Mouse (Mus musculus): ENCODE results near the gene Cwc25.

Cwc25 gene

DNA sequence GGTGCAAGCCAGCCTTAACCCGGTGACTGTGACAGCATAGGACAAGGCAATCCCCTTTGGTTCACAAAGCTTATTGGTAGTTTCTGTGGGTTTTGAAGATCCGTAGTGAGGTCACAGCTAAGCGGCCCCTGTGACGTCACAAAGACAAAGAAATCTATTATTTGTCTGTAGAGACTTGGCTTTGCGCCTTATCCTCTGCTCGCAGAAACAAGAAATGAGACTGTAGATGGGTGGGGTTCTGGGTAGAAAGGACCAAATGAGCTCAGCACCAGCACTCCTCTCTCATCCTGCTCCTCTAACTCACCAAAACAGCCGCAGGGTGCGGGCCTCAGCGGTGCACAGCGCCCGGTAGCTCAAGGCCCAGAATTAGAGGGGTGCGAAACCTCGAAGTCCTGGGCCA lies 8.8 kb upstream of the Cwc25 start:
- 69% methylated on average over 13 of the region's 13 CpGs for WGBS

DNA sequence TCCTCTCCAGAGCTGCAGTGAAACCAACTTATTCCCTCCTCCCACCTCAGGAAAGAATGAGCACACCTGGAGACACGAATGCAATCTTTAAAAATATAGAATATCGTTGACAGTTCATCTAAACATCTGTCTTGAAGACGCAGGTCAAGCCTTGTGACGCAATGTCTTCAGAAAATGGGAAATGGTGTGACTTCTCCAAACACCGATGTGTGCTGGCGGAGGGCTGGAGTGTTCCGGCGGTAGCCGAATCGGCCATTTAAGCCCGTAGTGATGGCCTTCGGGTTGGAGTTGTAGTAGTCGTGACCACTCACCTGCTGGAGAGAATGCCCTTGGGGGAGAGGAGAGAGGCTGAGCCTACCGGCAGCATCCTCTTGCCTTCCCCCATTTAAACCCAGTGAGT lies 5.1 kb upstream of the Cwc25 start:
- WGBS: 79% methylated on average over 14 of the region's 14 CpGs

DNA sequence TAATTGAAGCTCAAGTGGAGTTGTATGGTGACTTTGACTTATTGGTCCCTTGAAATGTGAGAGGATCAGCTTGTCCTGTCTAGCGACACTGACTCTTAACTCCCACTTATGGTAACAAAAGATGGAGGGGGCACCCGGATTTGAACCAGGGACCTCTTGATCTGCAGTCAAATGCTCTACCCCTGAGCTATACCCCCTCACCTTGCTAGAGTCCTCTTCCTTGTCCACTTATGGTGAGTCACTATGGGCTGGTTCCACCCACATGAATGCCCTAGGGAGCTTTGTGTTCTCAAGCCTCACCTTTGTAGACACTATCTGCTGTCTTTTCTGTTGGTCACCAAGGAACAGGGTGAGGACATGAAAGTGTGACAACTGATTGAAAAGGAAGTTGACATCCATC lies 3.3 kb upstream of the Cwc25 start:
- WGBS: 41% methylated on average over 2 of the region's 2 CpGs

DNA sequence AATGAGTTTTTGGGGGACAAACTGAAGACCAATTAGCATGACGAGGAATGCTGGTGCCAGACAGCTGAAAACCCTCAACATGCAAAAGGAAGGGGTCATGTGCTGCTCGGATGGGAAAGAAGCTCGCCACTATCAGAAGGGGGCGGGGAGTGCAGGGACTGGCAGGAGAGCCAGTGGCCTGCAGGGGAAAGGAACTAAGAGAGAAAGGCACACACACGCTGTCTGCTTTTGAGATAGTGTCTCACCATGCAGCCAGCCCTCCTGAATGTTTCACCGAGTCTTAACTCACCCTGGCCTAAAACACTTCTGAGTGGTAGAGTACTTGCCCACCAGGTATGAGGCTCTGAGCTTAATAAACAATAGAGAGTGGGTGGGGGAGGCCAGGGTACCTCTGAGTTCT lies 7.4 kb downstream of the Cwc25 start:
- 81% methylated on average over 6 of the region's 6 CpGs for WGBS

DNA sequence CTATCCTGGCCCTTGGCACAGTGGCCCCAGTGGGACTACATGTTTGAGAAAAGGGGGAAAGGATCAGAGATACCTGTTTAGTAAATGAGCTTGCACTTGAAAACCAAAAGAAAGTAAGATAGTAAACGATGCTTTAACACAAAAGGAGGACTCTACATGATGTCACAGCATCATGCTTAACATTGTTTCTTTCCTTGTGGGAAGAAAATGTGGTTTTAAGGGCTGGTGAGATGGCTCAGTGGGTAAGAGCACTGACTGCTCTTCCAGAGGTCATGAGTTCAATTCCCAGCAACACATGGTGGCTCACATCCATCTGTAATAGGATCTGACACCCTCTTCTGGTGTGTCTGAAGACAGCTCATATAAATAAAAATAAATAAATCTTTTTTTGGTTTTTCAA lies 8.2 kb downstream of the Cwc25 start:
- WGBS: 94% methylated on average over 1 of the region's 1 CpGs

DNA sequence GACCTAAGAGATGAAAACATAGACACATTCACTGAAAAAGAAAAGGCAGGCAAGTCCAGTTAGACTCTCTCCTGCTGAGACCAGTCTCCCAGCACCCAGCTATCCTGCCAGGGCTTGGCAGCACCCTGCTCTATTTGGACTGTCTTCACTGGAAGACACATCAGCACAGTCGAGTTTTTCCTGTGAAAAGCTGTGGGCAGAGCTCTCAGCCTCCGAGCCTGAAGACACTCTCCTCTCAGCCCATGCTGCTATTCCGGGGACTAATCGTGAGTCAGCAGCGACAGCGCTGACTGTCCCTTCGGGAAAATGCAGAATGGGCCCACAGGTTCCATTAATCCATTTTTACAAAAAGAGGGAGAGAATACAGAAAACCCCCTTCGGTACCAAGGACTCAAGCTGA lies 13.1 kb downstream of the Cwc25 start:
- 54% methylated on average over 8 of the region's 8 CpGs for WGBS

DNA sequence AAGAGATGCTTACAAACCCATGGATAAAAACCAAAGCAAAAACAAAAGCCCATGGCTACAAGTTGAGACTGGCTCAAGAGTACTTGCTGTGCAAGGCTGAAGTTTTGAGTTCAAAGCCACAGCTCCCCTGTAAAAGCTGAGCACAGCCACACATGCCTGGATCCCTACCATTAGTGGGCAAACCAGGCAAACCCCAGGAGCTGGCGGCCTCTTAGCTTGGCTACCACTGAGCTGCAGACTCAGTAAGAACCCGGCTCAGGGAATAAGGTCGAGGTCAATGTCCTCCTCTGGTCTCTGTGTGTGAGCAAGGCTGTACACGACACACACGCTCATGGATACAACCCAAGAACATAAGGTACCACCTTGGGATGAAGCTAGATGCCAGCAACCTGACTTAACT lies 17.9 kb downstream of the Cwc25 start:
- 82% methylated on average over 5 of the region's 5 CpGs for WGBS

DNA sequence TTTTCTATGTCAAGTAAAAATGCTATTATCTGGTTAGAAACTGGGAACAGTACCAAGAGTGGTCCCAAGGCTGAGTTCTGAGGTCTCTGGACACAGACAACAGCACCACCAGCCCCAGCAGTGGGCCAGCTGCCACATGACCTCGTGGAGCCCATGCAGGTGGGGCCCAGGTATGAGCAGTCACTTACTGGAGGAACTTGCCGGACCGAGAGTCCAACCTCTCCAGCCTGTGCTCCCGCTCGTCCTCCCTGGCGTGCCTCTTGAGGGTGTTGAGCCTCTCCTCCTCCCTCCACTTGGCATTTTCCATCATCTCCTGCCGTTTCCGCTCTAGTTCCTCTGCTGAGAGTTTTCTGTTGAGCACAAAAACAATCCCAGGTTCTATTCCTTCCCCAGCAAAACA lies 18.6 kb downstream of the Cwc25 start:
- 81% methylated on average over 8 of the region's 8 CpGs for WGBS

DNA sequence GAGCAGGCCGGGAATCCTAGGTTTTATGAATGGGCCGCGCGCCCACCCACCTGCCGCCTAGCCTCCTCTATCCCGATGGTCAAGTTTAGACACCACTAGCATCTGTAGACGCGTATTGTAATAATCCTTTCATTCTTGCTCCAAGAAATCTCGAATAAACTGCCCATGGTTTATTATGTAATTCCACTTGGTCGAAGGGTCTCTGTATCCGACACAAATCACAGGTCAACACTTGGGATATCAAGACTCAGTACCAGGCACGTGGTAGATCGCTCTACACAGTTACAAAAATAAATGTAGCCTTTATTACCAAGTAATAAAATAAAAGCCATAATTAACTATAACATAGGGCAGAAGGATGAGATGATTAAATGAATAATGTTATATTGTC lies 21.0 kb downstream of the Cwc25 start:
- 5% methylated on average over 13 of the region's 13 CpGs for WGBS

DNA sequence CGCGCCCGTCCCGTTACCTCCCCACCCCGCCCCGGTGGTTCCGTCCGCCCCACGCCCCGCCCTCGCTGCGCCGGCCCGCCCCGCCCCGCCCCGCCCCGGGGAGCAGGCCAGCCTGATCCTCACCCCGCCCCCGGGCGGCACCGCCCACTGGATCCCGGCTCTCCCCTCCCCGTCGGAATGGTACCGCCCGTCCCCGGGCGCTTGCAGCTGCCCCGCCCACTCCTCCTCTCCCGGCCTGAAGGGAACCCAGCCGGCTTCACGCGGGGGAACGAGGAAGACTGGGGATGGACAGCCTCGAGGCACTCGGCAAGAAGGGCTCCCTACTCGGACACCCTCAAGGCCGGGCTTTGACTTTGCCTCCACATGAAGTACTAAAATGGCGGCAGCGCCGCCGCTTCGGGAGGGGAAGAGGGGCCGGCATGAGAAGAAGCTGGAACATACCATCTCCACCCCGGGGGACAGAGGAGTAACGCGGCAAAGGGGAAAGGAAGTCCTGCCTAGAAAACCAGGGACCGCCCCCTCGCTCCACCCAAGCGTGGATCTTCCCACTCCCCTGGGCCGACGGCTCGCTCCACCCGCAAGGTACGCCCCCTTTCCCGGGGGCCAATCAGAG lies 21.5 kb downstream of the Cwc25 start:
- WGBS: under 1% methylated on average over 57 of the region's 57 CpGs

DNA sequence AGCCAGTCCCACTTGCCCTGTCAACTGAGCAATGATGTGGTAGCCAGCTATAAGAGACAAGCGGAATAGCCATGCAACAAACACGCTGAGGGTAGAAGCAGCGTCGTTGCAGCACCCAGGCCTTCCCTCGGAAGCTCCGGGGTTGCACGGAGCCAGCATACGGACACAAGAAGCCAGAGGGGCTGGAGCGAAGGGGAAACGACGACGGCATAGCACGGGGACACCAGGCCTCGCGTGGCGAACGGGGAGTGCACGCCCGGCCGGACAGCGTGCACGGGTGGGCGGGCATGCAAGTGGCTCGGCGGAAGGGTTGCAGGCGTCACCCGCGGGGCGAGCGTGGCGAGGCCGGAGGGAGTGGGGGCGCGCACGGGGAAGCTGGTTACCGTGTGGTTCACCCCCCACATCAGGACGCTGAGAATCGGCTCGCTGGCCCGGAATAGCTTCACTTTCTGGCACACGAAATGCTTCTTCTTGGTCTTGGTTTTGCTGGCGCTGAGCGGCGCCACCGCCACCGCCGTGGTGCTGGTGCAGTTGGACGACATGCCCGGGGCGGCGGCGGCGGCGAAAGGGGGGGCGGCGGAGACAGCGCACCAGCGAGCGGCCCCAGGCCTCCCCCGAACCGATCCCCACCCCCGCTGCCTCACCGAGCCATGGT lies 22.2 kb downstream of the Cwc25 start, which contains the start of gene Pip4k2b:
Gene Pip4k2b, minus strand, starts transcription at position 642 of the 655 bp plus-strand sequence.
- under 1% methylated on average over 63 of the region's 63 CpGs for WGBS

DNA sequence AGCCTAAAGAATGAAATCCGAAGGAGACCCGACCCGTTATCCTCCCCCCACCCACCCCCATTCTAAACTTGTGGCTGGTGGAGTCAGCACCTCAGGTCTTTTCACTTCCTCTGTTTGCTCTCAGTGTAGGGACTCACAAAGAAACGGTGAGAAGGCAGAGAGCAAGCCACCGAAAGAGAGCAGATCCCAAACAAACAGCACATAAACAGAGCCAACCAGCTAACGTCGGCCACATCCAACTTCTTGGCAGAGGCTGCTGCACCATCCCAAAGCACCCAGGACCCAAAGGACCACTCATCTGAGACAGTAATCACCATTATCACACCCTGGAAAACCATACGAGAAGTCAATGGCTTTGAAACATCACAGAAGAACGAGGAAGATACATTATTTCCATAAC lies 22.9 kb downstream of the Cwc25 start:
- WGBS: 6% methylated on average over 9 of the region's 9 CpGs

DNA sequence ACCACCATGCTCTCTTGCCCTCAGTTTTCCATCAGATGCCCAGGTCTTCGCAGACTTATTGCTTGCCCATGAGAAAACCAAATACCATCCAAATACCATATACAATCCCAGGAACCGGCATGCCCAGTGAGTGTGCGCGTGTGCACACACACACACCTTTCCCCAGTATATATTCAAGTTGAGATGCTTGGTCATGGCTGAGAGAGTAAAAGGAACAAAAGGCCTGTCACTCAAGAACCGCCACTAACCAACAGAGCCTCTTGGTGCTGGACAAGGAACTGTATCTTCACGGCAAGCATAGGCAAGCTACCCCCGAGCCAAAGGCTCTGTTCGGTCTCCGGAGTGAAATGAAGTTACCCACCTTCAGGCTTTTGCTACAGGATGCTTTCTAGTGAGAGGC lies 23.8 kb downstream of the Cwc25 start:
- 70% methylated on average over 9 of the region's 9 CpGs for WGBS

DNA sequence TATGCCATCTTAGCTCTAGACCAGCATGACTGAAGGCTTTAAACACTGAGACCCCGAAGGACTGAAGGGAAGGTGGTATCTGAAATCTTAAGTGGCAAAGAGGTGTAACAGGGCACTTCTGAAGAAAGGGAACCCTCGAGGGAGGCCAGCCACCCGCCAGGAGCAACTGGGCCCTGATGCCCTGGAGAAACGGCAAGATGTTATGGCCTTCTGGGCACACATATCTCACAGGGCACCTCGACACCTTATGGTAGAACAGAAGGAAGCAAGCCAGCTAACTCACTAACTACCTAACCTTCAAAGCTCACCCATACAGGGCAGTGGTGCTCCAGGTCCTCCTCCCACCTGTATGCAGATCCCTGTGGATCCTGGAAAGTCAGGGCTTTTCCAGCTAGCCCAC lies 24.2 kb downstream of the Cwc25 start:
- 89% methylated on average over 5 of the region's 5 CpGs for WGBS

DNA sequence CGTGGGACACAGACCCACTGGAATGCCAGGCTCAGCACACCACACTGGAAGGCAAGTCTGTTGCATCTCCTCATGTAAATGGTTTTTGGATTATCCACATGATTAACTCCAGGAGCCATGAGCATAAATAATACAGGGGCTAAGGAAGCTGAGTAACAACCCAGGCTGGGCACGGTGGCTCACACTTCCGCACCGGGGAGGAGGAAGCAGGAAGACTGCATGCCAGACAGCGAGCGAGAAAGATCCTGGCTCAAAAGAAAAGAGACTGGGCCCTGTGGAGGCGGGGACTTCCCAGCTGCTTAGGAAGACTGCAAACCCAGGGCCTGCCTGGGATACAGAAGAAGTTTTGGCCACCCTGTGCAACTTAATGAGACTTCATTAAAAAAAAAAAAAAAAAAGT lies 26.2 kb downstream of the Cwc25 start:
- WGBS: 19% methylated on average over 7 of the region's 7 CpGs

DNA sequence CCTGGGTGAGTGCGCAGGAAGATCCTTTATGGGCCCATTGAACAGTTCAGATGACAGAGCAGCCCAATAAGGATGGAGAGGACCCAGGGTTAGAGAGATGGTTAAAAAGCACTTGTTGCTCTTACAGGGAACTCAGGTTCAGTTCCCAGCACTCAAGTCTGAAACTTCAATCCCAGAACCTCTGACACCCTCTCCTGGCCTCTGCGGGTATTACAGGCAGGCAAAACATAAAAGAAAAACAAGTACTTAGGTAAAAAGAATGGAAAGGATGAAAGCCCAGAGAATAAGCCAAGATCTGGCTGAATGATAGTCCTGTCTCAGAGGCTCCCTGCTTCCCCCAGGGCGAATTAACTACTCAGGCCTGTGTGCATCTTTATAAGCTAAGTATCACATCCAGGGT lies 27.2 kb downstream of the Cwc25 start:
- WGBS: 90% methylated on average over 3 of the region's 3 CpGs

DNA sequence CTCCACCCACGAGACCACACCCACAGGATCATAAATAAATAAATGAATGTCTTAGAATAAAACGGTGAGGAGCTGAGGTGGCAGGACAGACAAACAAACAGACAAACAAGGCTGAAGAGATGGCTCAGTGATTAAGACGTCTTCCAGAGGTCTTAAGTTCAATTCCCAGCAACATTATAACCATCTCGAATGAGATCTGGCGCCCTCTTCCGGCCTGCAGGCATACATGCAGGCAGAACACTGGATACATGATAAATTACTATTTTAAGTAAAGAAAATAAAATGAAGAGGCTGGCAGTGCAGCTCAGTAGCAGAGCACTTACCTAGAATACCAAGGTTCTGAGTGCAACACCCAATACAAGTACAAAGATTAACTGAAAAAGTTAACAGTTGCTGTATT lies 27.7 kb downstream of the Cwc25 start:
- WGBS: 68% methylated on average over 6 of the region's 6 CpGs

DNA sequence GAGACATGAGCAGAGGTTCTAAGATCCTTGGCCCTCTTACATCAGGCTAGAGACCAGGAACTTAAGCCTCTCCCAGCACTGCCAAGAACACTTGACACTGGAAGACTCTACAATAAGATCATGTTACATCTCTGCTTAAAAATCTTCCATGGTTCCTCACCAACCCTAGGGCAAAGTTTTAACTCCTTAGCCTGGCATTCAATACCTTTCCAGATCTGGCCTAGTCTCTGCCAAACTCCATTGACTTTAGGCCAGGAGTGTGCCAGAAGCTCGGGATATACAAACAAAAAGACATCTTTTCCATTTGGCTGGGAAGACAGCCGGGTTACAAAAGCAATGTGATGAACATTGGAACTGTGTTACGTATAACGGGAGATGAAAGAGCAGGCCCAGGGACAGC lies 28.8 kb downstream of the Cwc25 start:
- 44% methylated on average over 4 of the region's 4 CpGs for WGBS

DNA sequence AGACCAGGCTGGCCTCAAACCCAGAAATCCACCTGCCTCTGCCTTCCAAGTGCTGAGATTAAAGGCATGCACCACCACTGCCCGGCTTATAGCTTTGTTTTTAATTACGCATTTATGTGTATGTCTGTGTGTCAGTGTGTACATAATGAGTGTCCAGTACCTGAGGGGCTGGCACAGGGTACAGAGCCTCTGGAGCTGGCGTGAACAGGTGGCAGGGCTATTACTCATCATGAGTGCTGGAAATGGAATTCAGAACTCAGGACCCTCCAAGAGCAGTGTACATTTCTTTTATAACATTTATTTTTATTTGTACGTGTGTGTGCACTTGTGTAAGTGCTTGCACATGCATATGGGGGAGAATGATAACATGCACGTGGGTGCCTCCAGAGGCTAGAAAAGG lies 29.7 kb downstream of the Cwc25 start:
- WGBS: 78% methylated on average over 5 of the region's 5 CpGs

DNA sequence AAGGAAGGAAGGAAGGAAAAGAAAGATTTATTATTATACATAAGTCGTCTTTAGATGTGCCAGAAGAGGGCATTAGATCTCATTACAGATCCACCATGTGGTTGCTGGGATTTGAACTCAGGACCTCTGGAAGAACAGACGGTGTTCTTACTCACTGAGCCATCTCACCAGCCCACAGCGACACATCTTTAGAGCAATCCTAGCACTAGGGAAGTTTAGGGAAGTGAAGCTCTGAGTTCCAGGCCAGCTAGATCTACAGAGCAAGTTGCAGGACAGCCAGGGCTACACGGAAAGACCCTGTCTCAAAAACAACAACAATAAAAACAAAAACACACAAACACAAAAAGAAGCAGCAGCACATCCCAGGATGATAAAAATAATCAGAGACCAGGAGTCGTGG lies 31.5 kb downstream of the Cwc25 start:
- WGBS: 75% methylated on average over 5 of the region's 5 CpGs

DNA sequence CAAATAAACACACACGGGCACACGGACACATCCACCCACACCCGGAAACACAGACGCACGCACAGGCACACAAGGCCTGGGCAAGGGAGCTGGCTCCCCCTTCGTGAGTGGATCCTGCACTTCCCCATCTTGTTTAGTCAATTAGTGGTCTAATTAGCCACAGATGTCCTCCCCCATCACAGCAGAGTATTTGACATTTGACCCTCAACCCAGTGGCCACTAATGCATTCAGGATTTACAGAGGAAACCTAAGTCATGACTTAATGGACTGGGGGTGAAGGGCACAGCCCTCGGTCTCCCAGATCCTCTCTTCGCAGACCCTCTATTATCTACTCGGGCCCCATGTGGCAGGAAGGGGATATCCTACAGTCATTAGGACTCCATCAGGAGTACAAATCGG lies 32.7 kb downstream of the Cwc25 start:
- 35% methylated on average over 10 of the region's 10 CpGs for WGBS

DNA sequence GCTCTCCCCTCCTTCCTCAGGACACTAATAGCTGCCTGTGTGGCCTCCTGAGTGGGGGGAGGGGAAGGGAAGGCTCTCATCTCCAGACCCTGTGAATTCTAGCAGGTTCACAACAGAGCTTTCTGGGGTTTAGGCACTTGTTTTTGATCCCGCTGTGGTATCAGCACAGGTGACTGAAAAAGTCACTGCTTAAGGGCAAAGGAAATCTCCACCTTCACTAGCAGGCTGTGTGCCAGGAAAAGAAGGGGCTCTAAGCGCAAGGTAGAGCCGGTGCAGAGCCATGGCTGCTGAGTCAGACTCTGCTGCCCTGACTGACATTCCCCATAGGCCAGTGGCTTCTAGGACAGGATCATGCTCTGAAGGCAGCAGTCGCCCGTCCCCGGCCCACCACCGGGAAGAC lies 37.6 kb downstream of the Cwc25 start:
- 78% methylated on average over 7 of the region's 7 CpGs for WGBS

DNA sequence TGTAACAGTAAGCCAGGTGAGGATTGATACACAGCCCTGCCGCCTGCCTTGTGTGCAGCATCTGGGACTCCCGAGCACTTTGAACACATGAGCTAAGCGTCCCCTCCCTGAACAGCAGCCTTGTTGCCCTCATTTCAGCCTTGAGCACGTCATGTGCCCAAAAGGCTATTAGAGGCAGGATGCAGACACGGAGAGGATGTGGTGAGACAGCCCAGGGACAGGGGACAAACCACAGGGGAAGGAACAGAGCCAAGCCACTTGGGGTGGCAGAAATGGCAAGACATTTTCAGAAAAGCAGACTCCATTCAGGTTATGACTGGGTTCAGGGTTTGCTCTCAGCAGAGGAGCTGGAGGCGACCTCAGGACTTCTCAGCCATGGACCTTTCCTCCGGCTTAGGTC lies 38.0 kb downstream of the Cwc25 start:
- 75% methylated on average over 7 of the region's 7 CpGs for WGBS

DNA sequence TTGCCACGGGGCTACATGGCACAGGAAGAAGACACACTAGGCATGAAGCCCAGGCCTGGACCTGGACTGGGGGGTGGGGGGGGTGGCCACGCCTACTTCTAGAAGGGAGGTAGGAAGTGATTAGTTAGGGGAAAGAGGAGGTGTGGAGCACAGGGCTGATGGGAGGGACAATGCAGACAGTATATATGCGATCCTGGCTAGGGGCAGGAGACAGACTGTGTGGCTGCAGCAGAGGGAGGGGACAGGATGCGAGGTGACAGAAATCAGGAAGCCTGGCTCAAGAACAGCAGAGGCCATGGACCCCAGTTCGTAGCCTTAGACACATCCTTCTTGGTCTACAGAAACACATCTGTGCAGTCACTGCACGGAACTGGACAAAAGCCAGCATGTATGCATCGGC lies 42.6 kb downstream of the Cwc25 start:
- 71% methylated on average over 7 of the region's 7 CpGs for WGBS
